Mouse (Mus musculus) CH12.LX (cell line): ENCODE data around the gene Cuedc1. TPM values are rescaled to one million over a fixed set of nuclear protein-coding genes. Genes with fewer than 3 reads are reported as not detected.

Experiments
- DNase-seq: peaks from one replicate; pipeline ENCODE4 v3.0.0-alpha.2; 2013; ENCODE audit errors: extremely low read depth
- H3K27ac ChIP-seq: 2 replicates; pipeline ENCODE4 v1.5.1; 2012; ENCODE audit warnings: low read depth, mild to moderate bottlenecking, control low read depth, moderate library complexity; ENCODE audit not compliant: insufficient read depth
- H3K27me3 ChIP-seq: replicated peaks from 2 replicates; pipeline ENCODE3; 2012; ENCODE audit warnings: inconsistent platforms
- H3K36me3 ChIP-seq, 2 experiments: replicated peaks in 1 of 2; 2 replicates each; pipeline versions ENCODE3 to v1.6.1; 2012; ENCODE audit warnings: inconsistent platforms in 1 of 2, low read length in 1 of 2, mild to moderate bottlenecking in 1 of 2, mixed read lengths in 1 of 2, moderate library complexity in 1 of 2; ENCODE audit not compliant: control insufficient read depth in 1 of 2, insufficient read depth in 1 of 2
- H3K4me1 ChIP-seq, 2 experiments: 2 replicates each; pipeline ENCODE4 v1.6.1; 2012; ENCODE audit warnings: inconsistent platforms in 1 of 2, moderate library complexity in 1 of 2; ENCODE audit not compliant: insufficient read depth in 2 of 2, control insufficient read depth in 1 of 2
- H3K4me2 ChIP-seq: 2 replicates; pipeline ENCODE4 v1.6.1; 2012; ENCODE audit warnings: low read depth, mild to moderate bottlenecking, control low read depth; ENCODE audit not compliant: poor library complexity, insufficient read depth, severe bottlenecking
- H3K4me3 ChIP-seq, 3 experiments: fragments of 150-350 bp in 1 of 3; sonication (generic) in 1 of 3; replicated peaks in 1 of 3; 2 replicates each; pipeline versions ENCODE3 to v1.5.1; 2011 to 2012; ENCODE audit warnings: low read depth in 2 of 3, low read length in 2 of 3, mild to moderate bottlenecking in 2 of 3, moderate library complexity in 2 of 3, control low read depth in 1 of 3, improper control_type of control experiment in 1 of 3, inconsistent platforms in 1 of 3, mixed read lengths in 1 of 3; ENCODE audit not compliant: poor library complexity in 1 of 3
- H3K79me2 ChIP-seq: replicated peaks from 2 replicates; pipeline ENCODE4 v1.6.1; 2012; ENCODE audit warnings: mild to moderate bottlenecking, moderate library complexity; ENCODE audit not compliant: control insufficient read depth, poor library complexity, insufficient read depth, severe bottlenecking; ENCODE audit errors: extremely low read depth
- H3K9ac ChIP-seq: 2 replicates; pipeline ENCODE4 v1.6.1; 2012; ENCODE audit warnings: low read depth, mild to moderate bottlenecking, control low read depth, moderate library complexity; ENCODE audit not compliant: insufficient read depth
- H3K9me3 ChIP-seq: replicated peaks from 2 replicates; pipeline ENCODE3; 2012; ENCODE audit warnings: low read length, inconsistent platforms, mixed read lengths
- BHLHE40 ChIP-seq: IDR thresholded peaks from 2 replicates; pipeline ENCODE4 v1.6.1; 2011; ENCODE audit warnings: mild to moderate bottlenecking, low read depth, low read length, improper control_type of control experiment
- CHD1 ChIP-seq: IDR thresholded peaks from 2 replicates; pipeline ENCODE4 v1.6.1; 2012; ENCODE audit warnings: low read depth, low read length, improper control_type of control experiment, inconsistent platforms
- CHD2 ChIP-seq: IDR thresholded peaks from 2 replicates; pipeline ENCODE4 v1.6.1; 2011; ENCODE audit warnings: low read length, improper control_type of control experiment
- CTCF ChIP-seq, 2 experiments: IDR thresholded peaks in 1 of 2; conservative IDR thresholded peaks in 1 of 2; 2 replicates each; pipeline ENCODE4 v1.5.1; 2011 to 2012; ENCODE audit warnings: low read depth in 2 of 2, low read length in 2 of 2, improper control_type of control experiment in 1 of 2, inconsistent platforms in 1 of 2, mild to moderate bottlenecking in 1 of 2, moderate library complexity in 1 of 2
- E2F4 ChIP-seq: IDR thresholded peaks from 2 replicates; pipeline ENCODE4 v1.6.1; 2011; ENCODE audit warnings: low read depth, low read length, improper control_type of control experiment; ENCODE audit not compliant: insufficient replicate concordance
- ETS1 ChIP-seq: conservative IDR thresholded peaks from 2 replicates; pipeline ENCODE4 v1.6.1; 2012; ENCODE audit warnings: low read depth, mild to moderate bottlenecking, inconsistent platforms, low read length, improper control_type of control experiment, moderate library complexity
- GABPA ChIP-seq: IDR thresholded peaks from 2 replicates; pipeline ENCODE4 v1.6.1; 2012; ENCODE audit warnings: low read depth, low read length, improper control_type of control experiment, inconsistent platforms; ENCODE audit not compliant: insufficient replicate concordance
- HCFC1 ChIP-seq: IDR thresholded peaks from 2 replicates; pipeline ENCODE4 v1.6.1; 2012; ENCODE audit warnings: low read depth, mild to moderate bottlenecking, inconsistent platforms, low read length, improper control_type of control experiment
- IRF4 ChIP-seq: IDR thresholded peaks from 2 replicates; pipeline ENCODE4 v1.6.1; 2014; ENCODE audit warnings: low read depth, mild to moderate bottlenecking, inconsistent platforms, low read length, improper control_type of control experiment
- JUN ChIP-seq: IDR thresholded peaks from 2 replicates; pipeline ENCODE4 v1.6.1; 2011; ENCODE audit warnings: low read depth, mild to moderate bottlenecking, low read length, improper control_type of control experiment, moderate library complexity; ENCODE audit not compliant: insufficient read depth
- JUND ChIP-seq: conservative IDR thresholded peaks from 2 replicates; pipeline ENCODE4 v1.6.1; 2011; ENCODE audit warnings: low read depth, low read length, improper control_type of control experiment
- MAFK ChIP-seq: IDR thresholded peaks from 2 replicates; pipeline ENCODE4 v1.6.1; 2011; ENCODE audit warnings: low read length, improper control_type of control experiment; ENCODE audit not compliant: insufficient replicate concordance
- MAX ChIP-seq: IDR thresholded peaks from 2 replicates; pipeline ENCODE4 v1.6.1; 2011; ENCODE audit warnings: low read length, improper control_type of control experiment
- MAZ ChIP-seq: IDR thresholded peaks from 2 replicates; pipeline ENCODE4 v1.6.1; 2012; ENCODE audit warnings: low read depth, mild to moderate bottlenecking, inconsistent platforms, low read length, improper control_type of control experiment, moderate library complexity
- MEF2A ChIP-seq: IDR thresholded peaks from 2 replicates; pipeline ENCODE4 v1.6.1; 2014; ENCODE audit warnings: low read depth, mild to moderate bottlenecking, inconsistent platforms, low read length, improper control_type of control experiment, borderline replicate concordance
- MYC ChIP-seq: IDR thresholded peaks from 2 replicates; pipeline ENCODE4 v1.6.1; 2011; ENCODE audit warnings: low read depth, mild to moderate bottlenecking, improper control_type of control experiment, low read length
- NELFE ChIP-seq: IDR thresholded peaks from 2 replicates; pipeline ENCODE4 v1.6.1; 2011; ENCODE audit warnings: low read depth, low read length, improper control_type of control experiment
- NRF1 ChIP-seq: IDR thresholded peaks from 2 replicates; pipeline ENCODE4 v1.6.1; 2014; ENCODE audit warnings: low read depth, mild to moderate bottlenecking, inconsistent platforms, low read length, improper control_type of control experiment, moderate library complexity
- PAX5 ChIP-seq: IDR thresholded peaks from 2 replicates; pipeline ENCODE4 v1.6.1; 2012; ENCODE audit warnings: low read length, inconsistent platforms, mixed read lengths
- POLR2A ChIP-seq: IDR thresholded peaks from 2 replicates; pipeline ENCODE4 v1.6.1; 2011; ENCODE audit warnings: low read depth, mild to moderate bottlenecking, improper control_type of control experiment, low read length
- POLR2AphosphoS2 ChIP-seq: IDR thresholded peaks from 2 replicates; pipeline ENCODE4 v1.6.1; 2011; ENCODE audit warnings: low read depth, low read length, improper control_type of control experiment
- RAD21 ChIP-seq: IDR thresholded peaks from 2 replicates; pipeline ENCODE4 v1.6.1; 2011; ENCODE audit warnings: low read depth, mild to moderate bottlenecking, low read length, improper control_type of control experiment, moderate library complexity
- SIN3A ChIP-seq: IDR thresholded peaks from 2 replicates; pipeline ENCODE4 v1.6.1; 2012; ENCODE audit warnings: low read length, improper control_type of control experiment, inconsistent platforms
- SMC3 ChIP-seq: IDR thresholded peaks from 2 replicates; pipeline ENCODE4 v1.6.1; 2011; ENCODE audit warnings: low read depth, low read length, improper control_type of control experiment
- TBP ChIP-seq: conservative IDR thresholded peaks from 2 replicates; pipeline ENCODE4 v1.6.1; 2011; ENCODE audit warnings: low read depth, low read length, improper control_type of control experiment
- TCF12 ChIP-seq: IDR thresholded peaks from 2 replicates; pipeline ENCODE4 v1.6.1; 2014; ENCODE audit warnings: low read depth, mild to moderate bottlenecking, inconsistent platforms, low read length, improper control_type of control experiment
- UBTF ChIP-seq: IDR thresholded peaks from 2 replicates; pipeline ENCODE4 v1.6.1; 2012; ENCODE audit warnings: low read depth, mild to moderate bottlenecking, inconsistent platforms, low read length, improper control_type of control experiment, moderate library complexity
- USF1 ChIP-seq: IDR thresholded peaks from 2 replicates; pipeline ENCODE4 v1.6.1; 2014; ENCODE audit warnings: low read depth, mild to moderate bottlenecking, inconsistent platforms, low read length, improper control_type of control experiment
- USF2 ChIP-seq: conservative IDR thresholded peaks from 2 replicates; pipeline ENCODE4 v1.6.1; 2011; ENCODE audit warnings: low read depth, low read length, improper control_type of control experiment
- ZC3H11A ChIP-seq: IDR thresholded peaks from 2 replicates; pipeline ENCODE4 v1.6.1; 2012; ENCODE audit warnings: low read depth, mild to moderate bottlenecking, inconsistent platforms, low read length, improper control_type of control experiment
- ZKSCAN1 ChIP-seq: IDR thresholded peaks from 2 replicates; pipeline ENCODE4 v1.6.1; 2012; ENCODE audit warnings: low read depth, inconsistent platforms, low read length, improper control_type of control experiment, borderline replicate concordance
- ZNF384 ChIP-seq: IDR thresholded peaks from 2 replicates; pipeline ENCODE4 v1.6.1; 2012; ENCODE audit warnings: low read depth, low read length, improper control_type of control experiment, inconsistent platforms
- dilution Hi-C: fragments of 300-500 bp; cut with MboI; formaldehyde crosslinking; loops from 2 replicates; pipeline ENCODE4 v1.14.3; 2020; ENCODE audit warnings: low sequenced_read_pairs; ENCODE audit not compliant: extremely low pct_unique_long_range_greater_than_20kb, extremely low pct_ligation_motif_present
- in situ Hi-C: fragments of 300-500 bp; cut with MboI; formaldehyde crosslinking; loops from 3 replicates; pipeline ENCODE4 v1.14.3; 2019; ENCODE audit warnings: low sequenced_read_pairs, low pct_ligation_motif_present, low pct_unique_long_range_greater_than_20kb, mixed read lengths
- polyA plus RNA-seq: library from polyadenylated mRNA; unstranded; fragments of >175 nt; gene quantifications from 2 replicates; pipeline ENCODE4 v1.2.1, GENCODE M21; 2012; ENCODE audit warnings: low read depth; ENCODE audit not compliant: insufficient read length
- total RNA-seq, 2 experiments: library from RNA; depleted of rRNA; stranded (reverse); fragments of 300-350 nt in 1 of 2; fragments of >200 nt in 1 of 2; gene quantifications; 2 replicates each; pipeline ENCODE4 v1.2.3; 2012 to 2014

Gene Cuedc1
- total and polyA plus RNA-seq, 3 experiments = 0.20 to 0.51 (median 0.47) TPM

DNA sequence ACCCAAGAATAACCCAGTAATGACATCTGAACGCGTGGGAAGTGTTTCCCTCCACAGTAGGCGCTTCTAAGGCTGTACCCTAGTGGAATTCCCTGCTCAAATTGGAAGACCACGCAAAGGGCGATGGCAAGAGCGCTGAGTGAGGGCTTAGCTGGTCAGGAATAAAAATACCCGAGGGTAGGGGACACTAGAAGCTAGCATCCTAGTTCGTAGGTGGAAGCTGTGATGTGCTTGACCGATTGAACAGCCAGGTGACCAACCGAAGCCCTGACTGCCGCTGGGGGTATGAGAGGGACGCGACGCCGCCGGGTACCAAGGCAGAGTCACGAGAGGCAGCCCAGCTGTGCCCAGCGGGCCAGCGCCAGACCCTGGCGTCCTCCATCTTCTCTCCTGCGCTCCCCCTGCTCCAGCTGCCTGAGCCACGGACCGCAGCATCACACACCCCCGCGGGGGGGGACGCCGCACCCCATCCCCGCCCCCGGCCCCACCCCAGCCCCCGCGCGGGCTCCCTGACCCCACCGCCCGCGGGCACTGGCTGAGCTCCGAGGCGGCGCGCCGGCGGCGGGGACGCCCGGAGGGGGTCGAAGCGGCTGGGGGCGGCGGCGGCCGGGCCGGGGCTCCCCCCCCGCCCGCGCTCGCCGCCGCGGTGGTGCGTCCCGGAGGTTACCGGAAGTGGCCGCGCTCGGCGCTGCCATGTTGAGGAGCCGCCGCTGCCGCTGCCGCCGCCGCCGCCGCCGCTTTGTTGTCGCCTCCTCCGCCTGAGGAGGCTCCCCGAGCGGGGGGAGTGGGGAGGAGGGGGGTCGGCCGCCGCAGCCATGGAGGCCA is 30.1 kb upstream of the Cuedc1 start, which contains the start of gene Vezf1 (continued):
- TF ChIP-seq USF2 = no peak
- no peak for TF ChIP-seq POLR2AphosphoS2
- no peak for TF ChIP-seq ZC3H11A
- TF ChIP-seq MAZ = no peak; the same call in 1 of the 2 replicates
- TF ChIP-seq SIN3A = peak; percentile 58
- 0 out of 2 replicates have a peak, but pooled peaks have one; percentile 4 for TF ChIP-seq MEF2A
- TF ChIP-seq NELFE = peak; percentile 57; the same call in 1 of the 2 replicates
- TF ChIP-seq TBP = 0 out of 2 replicates have a peak, but pooled peaks have one; percentile 43
- TF ChIP-seq POLR2A = peak; percentile 84
- peak; percentile 12; the same call in 1 of the 2 replicates for TF ChIP-seq SMC3
- TF ChIP-seq MYC = no peak
- TF ChIP-seq ZKSCAN1 = no peak
- no peak for TF ChIP-seq ZNF384

DNA sequence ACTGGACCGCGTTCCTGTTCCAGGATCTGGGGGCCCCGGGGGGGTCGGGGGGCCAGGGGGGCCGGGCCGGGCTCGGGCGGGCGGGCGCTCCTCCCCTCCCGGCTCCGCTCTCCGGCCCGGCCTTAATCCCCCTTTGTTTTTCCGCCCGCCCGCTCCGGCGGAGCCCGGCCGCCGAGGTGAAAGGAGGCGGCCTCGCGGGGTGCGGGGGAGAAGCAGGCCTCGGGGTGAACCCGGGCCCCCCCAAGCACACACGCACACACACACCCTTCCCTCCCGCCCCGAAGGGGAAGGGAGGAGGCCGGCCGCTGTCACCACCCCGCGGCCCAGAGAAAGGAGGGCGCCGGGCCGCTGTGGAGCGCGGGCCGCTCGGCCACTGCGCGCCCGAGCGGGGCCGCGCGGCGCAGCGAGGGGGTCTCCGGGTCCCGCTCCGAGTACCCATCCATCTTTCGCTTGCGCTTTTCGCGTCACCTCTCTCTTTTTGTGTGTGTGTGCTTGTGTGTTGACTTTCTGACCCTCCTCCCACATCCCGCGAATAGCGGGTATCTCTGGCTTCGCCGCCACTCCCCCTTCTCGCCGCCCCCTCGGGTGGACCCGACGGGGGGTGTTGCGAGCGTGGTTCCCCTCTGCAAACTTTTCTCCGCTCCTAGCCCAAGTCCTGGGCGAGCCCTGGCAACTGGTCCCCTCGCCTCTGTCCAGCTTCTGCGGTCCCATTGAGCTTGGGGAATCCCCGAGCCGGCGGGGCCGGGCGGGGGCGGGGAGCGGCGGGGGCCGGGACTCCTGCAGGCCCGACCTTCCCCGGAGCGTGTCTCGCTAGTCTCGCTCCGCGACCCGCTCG is 29.2 kb upstream of the Cuedc1 start:
- peaks cover 41% of the 10 kb centered on the region for H3K79me2 ChIP-seq
- no peaks in the 10 kb centered on the region for H3K27me3 ChIP-seq
- DNase-seq = no peak
- peaks cover 4 to 30% of the 10 kb centered on the region in 2 experiments; a peak in 3 of 4 replicates for H3K4me1 ChIP-seq
- H3K4me2 ChIP-seq = peak overlapping the region; percentile 98
- peak overlapping the region; percentile 64 to 84 (median 79) for H3K4me3 ChIP-seq
- peaks cover 7 to 9% of the 10 kb centered on the region in 2 experiments for H3K36me3 ChIP-seq
- H3K9me3 ChIP-seq = no peaks in the 10 kb centered on the region
- H3K27ac ChIP-seq = peak overlapping the region; percentile 44; the same call in 1 of the 2 replicates
- peak overlapping the region; percentile 98 for H3K9ac ChIP-seq
- dilution Hi-C loops (loop anchor here (25.0 kb wide), 1 partner anchor 119 kb away; no protein-coding TSS in a partner anchor), in situ Hi-C loops (no loop called here)
- TF ChIP-seq MAFK = no peak
- 0 out of 2 replicates have a peak, but pooled peaks have one; percentile 16 for TF ChIP-seq IRF4
- TF ChIP-seq CTCF (conservative IDR thresholded peaks at IDR 0.05 in 1 of 2, IDR thresholded peaks at IDR 0.05 in 1 of 2; ENCODE audit: low read depth in 2 of 2, low read length in 2 of 2) = no peak
- no peak for TF ChIP-seq ZKSCAN1
- no peak for TF ChIP-seq ZNF384
- no peak for TF ChIP-seq PAX5
- TF ChIP-seq ETS1 = no peak
- TF ChIP-seq RAD21 = no peak
- TF ChIP-seq GABPA = no peak
- no peak for TF ChIP-seq MAX
- TF ChIP-seq TCF12 = no peak
- no peak for TF ChIP-seq ZC3H11A
- TF ChIP-seq JUND = no peak
- TF ChIP-seq POLR2A = peak; percentile 36; the same call in 1 of the 2 replicates
- TF ChIP-seq NELFE = no peak
- no peak for TF ChIP-seq USF1
- TF ChIP-seq HCFC1 = 0 out of 2 replicates have a peak, but pooled peaks have one; percentile 6
- no peak for TF ChIP-seq NRF1
- no peak for TF ChIP-seq USF2
- TF ChIP-seq BHLHE40 = no peak; the same call in 1 of the 2 replicates
- TF ChIP-seq CHD1 = no peak; the same call in 1 of the 2 replicates
- no peak for TF ChIP-seq JUN
- peak; percentile 43; the same call in 1 of the 2 replicates for TF ChIP-seq CHD2
- no peak for TF ChIP-seq MYC
- TF ChIP-seq E2F4 = no peak
- TF ChIP-seq UBTF = peak; percentile 88
